Mouse (Mus musculus): ENCODE results near the gene Vps8. TPM values are rescaled to one million over a fixed set of nuclear protein-coding genes. Genes with fewer than 3 reads are reported as not detected.
A peak's percentile ranks its signal among the peaks of the same experiment; 100 is the strongest.
"Not testable (repeated sequence)": the region's sequence is repeated elsewhere in the genome, so short reads cannot be mapped to it uniquely, and the experiment has no call there.

Gene Vps8
- polyA plus RNA-seq, 1 experiment: 26.0 TPM

- no peak for DNase-seq
- WGBS: 82% methylated on average over 4 of the region's 4 CpGs
- H3K4me1 ChIP-seq (ENCODE audit: control insufficient read depth, insufficient read depth, low read length): peaks cover 4% of the 10 kb centered on the region; the same call in 1 of the 2 replicates
- H3K4me3 ChIP-seq (ENCODE audit: insufficient read depth, low read depth, low read length): no peak overlapping the region
- TF ChIP-seq POLR2A (IDR thresholded peaks at IDR 0.05; ENCODE audit: low read depth, low read length): no peak
- no peak for TF ChIP-seq CTCF (conservative IDR thresholded peaks at IDR 0.05; ENCODE audit: insufficient read depth, insufficient read length, low read depth, low read length)
- no peak overlapping the region for H3K27ac ChIP-seq (ENCODE audit: insufficient read depth, low read depth, low read length)
- H3K27me3 ChIP-seq (replicated peaks; ENCODE audit: control insufficient read depth, insufficient read depth, low read length): no peaks in the 10 kb centered on the region
- H3K36me3 ChIP-seq (ENCODE audit: control insufficient read depth, insufficient read depth, low read length): no peaks in the 10 kb centered on the region
Observed at GRCm38 (mm10) chr16:21671878-21672277, 249.0 kb downstream of the Vps8 start.

- H3K4me3 ChIP-seq (ENCODE audit: insufficient read depth, low read depth, low read length); H3K4me1 ChIP-seq (ENCODE audit: control insufficient read depth, insufficient read depth, low read length); H3K27me3 ChIP-seq (replicated peaks; ENCODE audit: control insufficient read depth, insufficient read depth, low read length); H3K27ac ChIP-seq (ENCODE audit: insufficient read depth, low read depth, low read length); H3K36me3 ChIP-seq (ENCODE audit: control insufficient read depth, insufficient read depth, low read length): not testable (repeated sequence)
- peak; percentile 79 for DNase-seq
Observed at GRCm38 (mm10) chr16:21673046-21673445, 250.1 kb downstream of the Vps8 start.

- H3K4me3 ChIP-seq (ENCODE audit: insufficient read depth, low read depth, low read length); H3K4me1 ChIP-seq (ENCODE audit: control insufficient read depth, insufficient read depth, low read length); H3K27me3 ChIP-seq (replicated peaks; ENCODE audit: control insufficient read depth, insufficient read depth, low read length); H3K36me3 ChIP-seq (ENCODE audit: control insufficient read depth, insufficient read depth, low read length): not testable (repeated sequence)
- H3K27ac ChIP-seq (ENCODE audit: insufficient read depth, low read depth, low read length): peak overlapping the region; percentile 74
- 77% methylated on average over 1 of the region's 1 CpGs for WGBS
- DNase-seq: peak; percentile 19
Observed at GRCm38 (mm10) chr16:21673651-21674050, 250.7 kb downstream of the Vps8 start.

GRCm38 (mm10) chr16:21676791-21677190 lies 253.9 kb downstream of the Vps8 start:
- Histone ChIP-seq H3K27me3 (replicated peaks; ENCODE audit: control insufficient read depth, insufficient read depth, low read length) (no peaks in the 10 kb centered on the region), H3K4me3 (ENCODE audit: insufficient read depth, low read depth, low read length) (no peak overlapping the region), H3K4me1 (ENCODE audit: control insufficient read depth, insufficient read depth, low read length) (peaks cover 4% of the 10 kb centered on the region; the same call in 1 of the 2 replicates), H3K27ac (ENCODE audit: insufficient read depth, low read depth, low read length) (no peak overlapping the region), H3K36me3 (ENCODE audit: control insufficient read depth, insufficient read depth, low read length) (no peaks in the 10 kb centered on the region)
- TF ChIP-seq CTCF (conservative IDR thresholded peaks at IDR 0.05; ENCODE audit: insufficient read depth, insufficient read length, low read depth, low read length) (no peak), POLR2A (IDR thresholded peaks at IDR 0.05; ENCODE audit: low read depth, low read length) (no peak)
- no peak for DNase-seq
- WGBS: 90% methylated on average over 7 of the region's 7 CpGs

- TF ChIP-seq POLR2A (IDR thresholded peaks at IDR 0.05; ENCODE audit: low read depth, low read length) (no peak), CTCF (conservative IDR thresholded peaks at IDR 0.05; ENCODE audit: insufficient read depth, insufficient read length, low read depth, low read length) (no peak)
- no peaks in the 10 kb centered on the region for H3K36me3 ChIP-seq (ENCODE audit: control insufficient read depth, insufficient read depth, low read length)
- WGBS: 93% methylated on average over 5 of the region's 5 CpGs
- no peak overlapping the region for H3K4me3 ChIP-seq (ENCODE audit: insufficient read depth, low read depth, low read length)
- no peak overlapping the region for H3K27ac ChIP-seq (ENCODE audit: insufficient read depth, low read depth, low read length)
- H3K4me1 ChIP-seq (ENCODE audit: control insufficient read depth, insufficient read depth, low read length): peaks cover 8% of the 10 kb centered on the region; the same call in 1 of the 2 replicates
- DNase-seq: no peak
- no peaks in the 10 kb centered on the region for H3K27me3 ChIP-seq (replicated peaks; ENCODE audit: control insufficient read depth, insufficient read depth, low read length)
Observed at GRCm38 (mm10) chr16:21687406-21687805, 264.5 kb downstream of the Vps8 start.

GRCm38 (mm10) chr16:21689141-21689540 lies 266.2 kb downstream of the Vps8 start:
- Histone ChIP-seq H3K27ac (ENCODE audit: insufficient read depth, low read depth, low read length) (no peak overlapping the region), H3K4me1 (ENCODE audit: control insufficient read depth, insufficient read depth, low read length) (peaks cover 8% of the 10 kb centered on the region; the same call in 1 of the 2 replicates), H3K4me3 (ENCODE audit: insufficient read depth, low read depth, low read length) (no peak overlapping the region), H3K27me3 (replicated peaks; ENCODE audit: control insufficient read depth, insufficient read depth, low read length) (no peaks in the 10 kb centered on the region), H3K36me3 (ENCODE audit: control insufficient read depth, insufficient read depth, low read length) (no peaks in the 10 kb centered on the region)
- 88% methylated on average over 5 of the region's 5 CpGs for WGBS
- no peak for DNase-seq
- TF ChIP-seq CTCF (conservative IDR thresholded peaks at IDR 0.05; ENCODE audit: insufficient read depth, insufficient read length, low read depth, low read length): no peak
- TF ChIP-seq POLR2A (IDR thresholded peaks at IDR 0.05; ENCODE audit: low read depth, low read length): no peak

DNA sequence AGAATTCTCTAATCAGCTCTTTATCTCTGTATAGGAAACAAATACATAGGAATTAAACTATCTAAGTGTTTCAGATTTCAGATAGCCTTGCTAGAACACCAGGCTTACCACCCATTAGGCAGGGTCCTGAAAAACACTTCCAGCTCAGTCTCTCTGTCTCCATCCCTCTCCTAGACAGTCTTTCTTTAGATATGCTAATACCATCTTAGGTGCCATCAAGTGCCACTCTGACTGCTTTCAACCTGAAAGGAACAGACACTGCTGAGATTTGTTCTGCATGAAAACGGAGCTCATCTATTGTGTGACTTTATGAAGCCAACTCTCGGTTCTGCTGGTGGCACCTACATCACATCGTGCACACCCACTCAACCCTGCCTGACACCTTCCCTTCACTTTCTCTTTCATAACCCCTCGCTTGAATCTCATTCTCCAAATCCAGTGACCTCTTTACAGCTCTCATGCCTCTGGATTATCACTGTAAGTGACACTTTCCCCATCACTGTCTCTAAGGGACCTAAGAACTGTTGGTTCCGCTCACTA lies 267.4 kb downstream of the Vps8 start:
- Histone ChIP-seq H3K36me3 (ENCODE audit: control insufficient read depth, insufficient read depth, low read length) (no peaks in the 10 kb centered on the region), H3K27me3 (replicated peaks; ENCODE audit: control insufficient read depth, insufficient read depth, low read length) (no peaks in the 10 kb centered on the region), H3K27ac (ENCODE audit: insufficient read depth, low read depth, low read length) (no peak overlapping the region), H3K4me1 (ENCODE audit: control insufficient read depth, insufficient read depth, low read length) (peaks cover 8% of the 10 kb centered on the region; the same call in 1 of the 2 replicates), H3K4me3 (ENCODE audit: insufficient read depth, low read depth, low read length) (no peak overlapping the region)
- WGBS: 74% methylated on average over 5 of the region's 5 CpGs
- no peak for DNase-seq
- no peak for TF ChIP-seq POLR2A (IDR thresholded peaks at IDR 0.05; ENCODE audit: low read depth, low read length)
- TF ChIP-seq CTCF (conservative IDR thresholded peaks at IDR 0.05; ENCODE audit: insufficient read depth, insufficient read length, low read depth, low read length): no peak

GRCm38 (mm10) chr16:21693981-21694462 lies 271.1 kb downstream of the Vps8 start:
- H3K4me3 ChIP-seq (ENCODE audit: insufficient read depth, low read depth, low read length): peak overlapping the region; percentile 87
- H3K27ac ChIP-seq (ENCODE audit: insufficient read depth, low read depth, low read length): peak overlapping the region; percentile 36
- H3K36me3 ChIP-seq (ENCODE audit: control insufficient read depth, insufficient read depth, low read length): no peaks in the 10 kb centered on the region
- TF ChIP-seq POLR2A (IDR thresholded peaks at IDR 0.05; ENCODE audit: low read depth, low read length) (no peak), CTCF (conservative IDR thresholded peaks at IDR 0.05; ENCODE audit: insufficient read depth, insufficient read length, low read depth, low read length) (no peak)
- peaks cover 8% of the 10 kb centered on the region; the same call in 1 of the 2 replicates for H3K4me1 ChIP-seq (ENCODE audit: control insufficient read depth, insufficient read depth, low read length)
- peak; percentile 63 for DNase-seq
- under 1% methylated on average over 45 of the region's 45 CpGs for WGBS
- H3K27me3 ChIP-seq (replicated peaks; ENCODE audit: control insufficient read depth, insufficient read depth, low read length): no peaks in the 10 kb centered on the region

Other genes with a start within 250 kb of the Vps8 start
- 5.5 and 6.8 TPM in 2 replicates for gene Ephb3, start 218.4 kb upstream of the Vps8 start, polyA plus RNA-seq (2012; rRNA removed)